9 mouse cellular contexts compared by ENCODE assay signal in the genomic region with DNA sequence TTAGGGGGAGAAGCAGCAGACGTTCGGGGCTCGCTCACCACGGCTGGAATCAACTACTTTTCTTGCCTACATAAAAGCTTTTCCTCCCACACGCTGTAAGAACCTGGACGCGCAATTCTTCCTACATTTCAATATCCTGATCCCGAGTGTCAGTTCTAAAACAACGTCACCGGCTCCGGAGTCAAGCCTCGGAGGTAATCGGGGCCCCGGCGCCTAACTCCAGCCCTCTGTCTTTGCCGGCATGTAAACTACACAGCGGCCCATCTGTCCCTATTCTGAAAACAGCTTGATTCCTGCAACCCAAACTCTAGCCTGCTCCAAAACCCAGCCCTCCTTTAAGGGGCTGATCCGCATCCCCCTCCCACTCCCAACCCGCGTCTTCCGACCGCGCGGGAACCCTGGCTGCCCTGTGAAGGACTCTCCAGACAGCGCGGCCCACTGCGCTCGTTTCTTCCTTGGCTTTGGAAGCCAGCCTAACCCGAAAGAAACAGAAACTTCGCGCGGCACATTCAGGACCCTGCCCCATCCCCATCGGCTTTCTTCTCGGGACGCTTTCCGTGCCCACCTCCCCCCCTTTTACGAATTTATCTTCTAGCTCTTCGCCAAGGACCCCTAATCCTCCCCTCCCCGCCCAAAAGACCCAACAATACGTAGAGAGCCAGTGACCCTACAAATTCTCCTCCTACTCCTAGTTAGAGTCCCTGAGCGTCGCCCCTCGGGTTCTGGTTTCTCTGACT. TPM values are rescaled to one million over a fixed set of nuclear protein-coding genes. Genes with fewer than 3 reads are reported as not detected.
DNase-seq lines count a peak whose midpoint lies in the region; ATAC-seq and TF ChIP-seq lines count a peak whose summit lies in the region.
"Had no signal": no experiment of that assay in that cellular context is flagged by ENCODE, and none has a peak within 500 bp of the region (broad histone marks: within the 10 kb centered on the region; RNA-seq: fewer than 3 reads in every experiment).

No protein-coding gene starts in this region.

- H3K4me2 ChIP-seq in forebrain, embryonic 14.5 days (ENCODE audit: low read length) = peak overlapping the region; percentile 96
- H3K4me2 ChIP-seq in intestine, embryonic 14.5 days (ENCODE audit: low read length) = peak overlapping the region; percentile 78

- H3K9me3 ChIP-seq in forebrain, embryonic 14.5 days (replicated peaks; ENCODE audit: control insufficient read depth, low read length) = no peaks in the 10 kb centered on the region
- no peaks in the 10 kb centered on the region for H3K9me3 ChIP-seq in intestine, embryonic 14.5 days (ENCODE audit: control insufficient read depth, low read length)

- TF ChIP-seq POLR2A in lung, adult 2 months (IDR thresholded peaks at IDR 0.05; ENCODE audit: borderline replicate concordance, extremely low read depth, low read depth, low read length) = peak; percentile 22; the same call in 1 of the 2 replicates

- H3K4me3 ChIP-seq in forebrain, embryonic 14.5 days (ENCODE audit: low read depth, low read length) = peak overlapping the region; percentile 85
- H3K4me3 ChIP-seq in intestine, embryonic 14.5 days (ENCODE audit: low read depth, low read length) = peak overlapping the region; percentile 61
- H3K4me3 ChIP-seq in lung, adult 2 months (replicated peaks; ENCODE audit: extremely low read depth, low read depth, low read length) = peak overlapping the region; percentile 55

- H3K36me3 ChIP-seq in forebrain, embryonic 14.5 days (ENCODE audit: control insufficient read depth, insufficient read depth, low read length) = no peaks in the 10 kb centered on the region
- H3K36me3 ChIP-seq in intestine, embryonic 14.5 days (ENCODE audit: control insufficient read depth, insufficient read depth, low read length) = no peaks in the 10 kb centered on the region

- H3K27me3 ChIP-seq in forebrain, embryonic 14.5 days (replicated peaks; ENCODE audit: control insufficient read depth, insufficient read depth, low read length) = no peaks in the 10 kb centered on the region
- H3K27me3 ChIP-seq in intestine, embryonic 14.5 days (replicated peaks; ENCODE audit: control insufficient read depth, insufficient read depth, low read length) = 0 out of 2 replicates have a peak, but pooled peaks cover 6% of the 10 kb centered on the region

- peak; percentile 53 for DNase-seq in right cerebral cortex, adult 18-20 months
- DNase-seq in right cerebral cortex, postnatal 14 days = no peak
- DNase-seq in brain, adult 2 months (ENCODE audit: low read depth, low spot score) = peak; percentile 66
- peak; percentile 66 for DNase-seq in forebrain, embryonic 14.5 days (ENCODE audit: low spot score)
- DNase-seq in intestine, embryonic 14.5 days (ENCODE audit: low spot score) = peak; percentile 80
- peak; percentile 39 for DNase-seq in lung, adult 2 months
- peak; percentile 39 for DNase-seq in ovary, postnatal 10 days (ENCODE audit: low spot score)

- peaks cover 36% of the 10 kb centered on the region for H3K4me1 ChIP-seq in forebrain, embryonic 14.5 days (ENCODE audit: control insufficient read depth, insufficient read depth, low read length)
- peaks cover 37% of the 10 kb centered on the region for H3K4me1 ChIP-seq in intestine, embryonic 14.5 days (replicated peaks; ENCODE audit: control insufficient read depth, insufficient read depth, low read length)
- H3K4me1 ChIP-seq in lung, adult 2 months (ENCODE audit: control insufficient read depth, insufficient read depth, low read length) = peaks cover 7% of the 10 kb centered on the region; the same call in 1 of the 2 replicates

- ATAC-seq in forebrain, embryonic 14.5 days = 0 out of 2 replicates have a peak, but pooled peaks have one; percentile 2
- 0 out of 2 replicates have a peak, but pooled peaks have one; percentile 7 for ATAC-seq in intestine, embryonic 14.5 days (replicated peaks; ENCODE audit: low FRiP score, low TSS enrichment, low read depth)
- ATAC-seq in megakaryocyte-erythroid progenitor cell, adult 5-6 weeks (replicated peaks; ENCODE audit: low FRiP score, low TSS enrichment, poor library complexity, severe bottlenecking) = no peak

- WGBS in forebrain, embryonic 14.5 days = under 1% methylated on average over 43 of the region's 43 CpGs
- WGBS in intestine, embryonic 14.5 days = under 1% methylated on average over 43 of the region's 43 CpGs
- WGBS in lung, adult 2 months = 1% methylated on average over 43 of the region's 43 CpGs

- TF ChIP-seq CTCF in lung, adult 2 months (IDR thresholded peaks at IDR 0.05; ENCODE audit: insufficient read depth, low read length) = no peak

- peak overlapping the region; percentile 98 for H3K9ac ChIP-seq in forebrain, embryonic 14.5 days (ENCODE audit: low read length)
- H3K9ac ChIP-seq in intestine, embryonic 14.5 days (ENCODE audit: low read length) = peak overlapping the region; percentile 92

- H3K27ac ChIP-seq in forebrain, embryonic 14.5 days (ENCODE audit: low read depth, low read length) = peak overlapping the region; percentile 100
- peak overlapping the region; percentile 97 for H3K27ac ChIP-seq in intestine, embryonic 14.5 days (ENCODE audit: low read depth)

RNA-seq across cellular contexts. Expression of gene Pknox2, which starts 1.4 kb away (rescaled TPM):
- 12.1 and 12.7 TPM in 2 replicates for polyA plus RNA-seq in forebrain, embryonic 14.5 days (2014; fragmentation: Nextera tagmentation; extraction: Ambion mirVana)
- 8.8 and 9.6 TPM in 2 replicates for polyA plus RNA-seq in intestine, embryonic 14.5 days (2014; fragmentation: Nextera tagmentation; extraction: Ambion mirVana)
- polyA plus RNA-seq in lung, adult 2 months (2012; rRNA removed) = 32.2 and 37.2 TPM in 2 replicates
- not detected in 2 replicates for total RNA-seq in megakaryocyte-erythroid progenitor cell, adult 5-6 weeks (2014; fragmentation: Nextera tagmentation)
- not detected in 2 replicates for total RNA-seq in megakaryocyte-erythroid progenitor cell, adult 5-6 weeks (2017)
- total RNA-seq: neutrophil, adult 5-6 weeks had no signal
